Mouse (Mus musculus): ENCODE results near the gene Gm21905. TPM values are rescaled to one million over a fixed set of nuclear protein-coding genes. Genes with fewer than 3 reads are reported as not detected.
A peak's percentile ranks its signal among the peaks of the same experiment; 100 is the strongest.

The Gm21905 gene
- total and polyA plus RNA-seq, 2 experiments = not detected

GRCm38 (mm10) chr5:67941369-67941768 is 4.9 kb downstream of the Gm21905 start, which contains the start of gene Gm5108:
Gene Gm5108, plus strand, starts transcription at chr5:67941669.
- TF ChIP-seq POLR2A (IDR thresholded peaks at IDR 0.05; ENCODE audit: extremely low read depth, insufficient read depth, low read length) (no peak), CTCF (IDR thresholded peaks at IDR 0.05; ENCODE audit: low read depth, low read length) (no peak)
- no peak for DNase-seq (ENCODE audit: extremely low read depth, low read depth, low spot score)
- WGBS = 97% methylated on average over 2 of the region's 2 CpGs

GRCm38 (mm10) chr5:67931623-67932022 is 14.6 kb downstream of the Gm21905 start:
- no peaks in the 10 kb centered on the region for H3K36me3 ChIP-seq (ENCODE audit: control insufficient read depth, insufficient read depth, low read length)
- no peaks in the 10 kb centered on the region for H3K79me2 ChIP-seq (ENCODE audit: control insufficient read depth, insufficient read depth, low read length)
- no peak for TF ChIP-seq CTCF (IDR thresholded peaks at IDR 0.05; ENCODE audit: low read depth, low read length)
- TF ChIP-seq POLR2A (IDR thresholded peaks at IDR 0.05; ENCODE audit: extremely low read depth, insufficient read depth, low read length) = no peak
- 6% methylated on average over 2 of the region's 2 CpGs for WGBS
- H3K9ac ChIP-seq (ENCODE audit: low read depth, low read length) = no peak overlapping the region
- peak; percentile 25 for DNase-seq (ENCODE audit: extremely low read depth, low read depth, low spot score)
- no peak overlapping the region for H3K4me3 ChIP-seq (ENCODE audit: insufficient read depth, low read depth, low read length)
- no peak overlapping the region for H3K27ac ChIP-seq (replicated peaks; ENCODE audit: insufficient read depth, low read depth, low read length)
- peaks cover 7% of the 10 kb centered on the region; the same call in 1 of the 2 replicates for H3K27me3 ChIP-seq (ENCODE audit: control insufficient read depth, insufficient read depth, low read length)
- H3K4me1 ChIP-seq (ENCODE audit: control insufficient read depth, insufficient read depth, low read length) = no peaks in the 10 kb centered on the region; the same call in 1 of the 2 replicates

More at GRCm38 (mm10) chr5:67941369-67941768, 4.9 kb downstream of the Gm21905 start, which contains the start of gene Gm5108:
- no peak within 1 kb of the TSS for H3K27ac ChIP-seq (replicated peaks; ENCODE audit: insufficient read depth, low read depth, low read length)
- peaks cover 3% of the 10 kb centered on the region; the same call in 1 of the 2 replicates for H3K27me3 ChIP-seq (ENCODE audit: control insufficient read depth, insufficient read depth, low read length)
- H3K79me2 ChIP-seq (ENCODE audit: control insufficient read depth, insufficient read depth, low read length) = no peaks in the 10 kb centered on the region
- no peak within 1 kb of the TSS for H3K4me3 ChIP-seq (ENCODE audit: insufficient read depth, low read depth, low read length)
- 0 out of 2 replicates have a peak, but pooled peaks cover 3% of the 10 kb centered on the region for H3K4me1 ChIP-seq (ENCODE audit: control insufficient read depth, insufficient read depth, low read length)
- no peaks in the 10 kb centered on the region for H3K36me3 ChIP-seq (ENCODE audit: control insufficient read depth, insufficient read depth, low read length)
- H3K9ac ChIP-seq (ENCODE audit: low read depth, low read length) = no peak within 1 kb of the TSS

- WGBS = 53% methylated on average over 4 of the region's 4 CpGs
- H3K36me3 ChIP-seq (ENCODE audit: control insufficient read depth, insufficient read depth, low read length) = no peaks in the 10 kb centered on the region
- H3K79me2 ChIP-seq (ENCODE audit: control insufficient read depth, insufficient read depth, low read length) = no peaks in the 10 kb centered on the region
- H3K4me3 ChIP-seq (ENCODE audit: insufficient read depth, low read depth, low read length) = no peak overlapping the region
- no peak overlapping the region for H3K27ac ChIP-seq (replicated peaks; ENCODE audit: insufficient read depth, low read depth, low read length)
- no peak overlapping the region for H3K9ac ChIP-seq (ENCODE audit: low read depth, low read length)
- DNase-seq (ENCODE audit: extremely low read depth, low read depth, low spot score) = no peak
- no peaks in the 10 kb centered on the region; the same call in 1 of the 2 replicates for H3K4me1 ChIP-seq (ENCODE audit: control insufficient read depth, insufficient read depth, low read length)
- peaks cover 7% of the 10 kb centered on the region; the same call in 1 of the 2 replicates for H3K27me3 ChIP-seq (ENCODE audit: control insufficient read depth, insufficient read depth, low read length)
- TF ChIP-seq POLR2A (IDR thresholded peaks at IDR 0.05; ENCODE audit: extremely low read depth, insufficient read depth, low read length) (no peak), CTCF (IDR thresholded peaks at IDR 0.05; ENCODE audit: low read depth, low read length) (no peak)
These were observed 15.6 kb downstream of the Gm21905 start for GRCm38 (mm10) chr5:67930584-67930983.

- DNase-seq (ENCODE audit: extremely low read depth, low read depth, low spot score) = no peak
- Histone ChIP-seq H3K9ac (ENCODE audit: low read depth, low read length) (no peak overlapping the region), H3K36me3 (ENCODE audit: control insufficient read depth, insufficient read depth, low read length) (no peaks in the 10 kb centered on the region), H3K27ac (replicated peaks; ENCODE audit: insufficient read depth, low read depth, low read length) (no peak overlapping the region), H3K4me1 (ENCODE audit: control insufficient read depth, insufficient read depth, low read length) (no peaks in the 10 kb centered on the region), H3K4me3 (ENCODE audit: insufficient read depth, low read depth, low read length) (no peak overlapping the region), H3K79me2 (ENCODE audit: control insufficient read depth, insufficient read depth, low read length) (no peaks in the 10 kb centered on the region), H3K27me3 (ENCODE audit: control insufficient read depth, insufficient read depth, low read length) (peaks cover 3% of the 10 kb centered on the region; the same call in 1 of the 2 replicates)
- TF ChIP-seq CTCF (IDR thresholded peaks at IDR 0.05; ENCODE audit: low read depth, low read length) = no peak
- no peak for TF ChIP-seq POLR2A (IDR thresholded peaks at IDR 0.05; ENCODE audit: extremely low read depth, insufficient read depth, low read length)
- WGBS = 49% methylated on average over 2 of the region's 2 CpGs
These were observed 41.7 kb downstream of the Gm21905 start for GRCm38 (mm10) chr5:67904555-67904954.

- H3K4me3 ChIP-seq (ENCODE audit: insufficient read depth, low read depth, low read length) = no peak overlapping the region
- no peak for DNase-seq (ENCODE audit: extremely low read depth, low read depth, low spot score)
- no peaks in the 10 kb centered on the region for H3K79me2 ChIP-seq (ENCODE audit: control insufficient read depth, insufficient read depth, low read length)
- no peaks in the 10 kb centered on the region for H3K36me3 ChIP-seq (ENCODE audit: control insufficient read depth, insufficient read depth, low read length)
- no peak overlapping the region for H3K9ac ChIP-seq (ENCODE audit: low read depth, low read length)
- WGBS = 97% methylated on average over 1 of the region's 1 CpGs
- peaks cover 8% of the 10 kb centered on the region; the same call in 1 of the 2 replicates for H3K27me3 ChIP-seq (ENCODE audit: control insufficient read depth, insufficient read depth, low read length)
- no peak overlapping the region for H3K27ac ChIP-seq (replicated peaks; ENCODE audit: insufficient read depth, low read depth, low read length)
- no peak for TF ChIP-seq CTCF (IDR thresholded peaks at IDR 0.05; ENCODE audit: low read depth, low read length)
- TF ChIP-seq POLR2A (IDR thresholded peaks at IDR 0.05; ENCODE audit: extremely low read depth, insufficient read depth, low read length) = no peak
- H3K4me1 ChIP-seq (ENCODE audit: control insufficient read depth, insufficient read depth, low read length) = no peaks in the 10 kb centered on the region
These were observed 47.3 kb downstream of the Gm21905 start for GRCm38 (mm10) chr5:67898921-67899320.
